Mouse (Mus musculus): ENCODE measurements around the gene Pgm1.

- no peak for TF ChIP-seq CTCF (IDR thresholded peaks at IDR 0.05; ENCODE audit: borderline replicate concordance, control insufficient read depth, extremely low read depth, insufficient read depth, low read length, poor library complexity)
- no peak for TF ChIP-seq POLR2A (IDR thresholded peaks at IDR 0.05; ENCODE audit: control insufficient read depth, extremely low read depth, insufficient read depth, low read length, poor library complexity)
These were observed 15.2 kb upstream of the Pgm1 start for GRCm38 (mm10) chr4:99913894-99914451.
